Mouse (Mus musculus) stomach, embryonic 16.5 days (tissue): ENCODE measurements around the gene Auts2. TPM values are rescaled to one million over a fixed set of nuclear protein-coding genes. Genes with fewer than 3 reads are reported as not detected.
A peak's percentile ranks its signal among the peaks of the same experiment; 100 is the strongest.

ENCODE experiments used
- ATAC-seq: fragments of 200-750 bp; cut with Nextera tagmentation; 2 replicates; pipeline ENCODE4 v1.8.0; 2017; ENCODE audit warnings: moderate number of reproducible peaks, moderate TSS enrichment; ENCODE audit not compliant: insufficient read depth, low FRiP score
- H3K27ac ChIP-seq: fragments of 300-500 bp; sonication (generic); 2 replicates; pipeline ENCODE4 v1.5.1; 2014; ENCODE audit warnings: low read length
- H3K27me3 ChIP-seq: fragments of 300-500 bp; sonication (generic); 2 replicates; pipeline ENCODE4 v1.6.1; 2014; ENCODE audit warnings: low read length, control low read depth, mixed read lengths; ENCODE audit not compliant: control insufficient read depth, insufficient read depth
- H3K36me3 ChIP-seq: fragments of 300-500 bp; sonication (generic); 2 replicates; pipeline ENCODE4 v1.6.1; 2014; ENCODE audit warnings: low read length; ENCODE audit not compliant: control insufficient read depth, insufficient read depth
- H3K4me1 ChIP-seq: fragments of 300-500 bp; sonication (generic); 2 replicates; pipeline ENCODE4 v1.6.1; 2014; ENCODE audit warnings: low read length, control low read depth, mixed read lengths; ENCODE audit not compliant: control insufficient read depth, insufficient read depth
- H3K4me2 ChIP-seq: fragments of 300-500 bp; sonication (generic); 2 replicates; pipeline ENCODE4 v1.6.1; 2014; ENCODE audit warnings: low read depth, low read length, mixed read lengths
- H3K4me3 ChIP-seq: fragments of 300-500 bp; sonication (generic); replicated peaks from 2 replicates; pipeline ENCODE4 v1.5.1; 2014; ENCODE audit warnings: mild to moderate bottlenecking, low read length
- H3K9ac ChIP-seq: fragments of 300-500 bp; sonication (generic); 2 replicates; pipeline ENCODE4 v1.6.1; 2014; ENCODE audit warnings: low read length
- H3K9me3 ChIP-seq: fragments of 300-500 bp; sonication (generic); replicated peaks from 2 replicates; pipeline ENCODE4 v1.6.1; 2016; ENCODE audit warnings: low read length, control low read depth; ENCODE audit not compliant: control insufficient read depth
- WGBS: fragments of 180-500 bp; shearing (Covaris S2); extraction: QIAGEN DNeasy Blood & Tissue Kit; methylation state at CpG from one replicate; pipeline ENCODE4 v1.1.7; 2014; 5-methylcytosine and 5-hydroxymethylcytosine counted together
- polyA plus RNA-seq: library from polyadenylated mRNA; unstranded; fragments of >200 nt; fragmentation: Nextera tagmentation; extraction: Ambion mirVana; gene quantifications from 2 replicates; pipeline ENCODE4 v1.2.1, GENCODE M21; 2015

Gene Auts2
- polyA plus RNA-seq, 1 experiment from 2014 or later: 20.1 TPM

DNA sequence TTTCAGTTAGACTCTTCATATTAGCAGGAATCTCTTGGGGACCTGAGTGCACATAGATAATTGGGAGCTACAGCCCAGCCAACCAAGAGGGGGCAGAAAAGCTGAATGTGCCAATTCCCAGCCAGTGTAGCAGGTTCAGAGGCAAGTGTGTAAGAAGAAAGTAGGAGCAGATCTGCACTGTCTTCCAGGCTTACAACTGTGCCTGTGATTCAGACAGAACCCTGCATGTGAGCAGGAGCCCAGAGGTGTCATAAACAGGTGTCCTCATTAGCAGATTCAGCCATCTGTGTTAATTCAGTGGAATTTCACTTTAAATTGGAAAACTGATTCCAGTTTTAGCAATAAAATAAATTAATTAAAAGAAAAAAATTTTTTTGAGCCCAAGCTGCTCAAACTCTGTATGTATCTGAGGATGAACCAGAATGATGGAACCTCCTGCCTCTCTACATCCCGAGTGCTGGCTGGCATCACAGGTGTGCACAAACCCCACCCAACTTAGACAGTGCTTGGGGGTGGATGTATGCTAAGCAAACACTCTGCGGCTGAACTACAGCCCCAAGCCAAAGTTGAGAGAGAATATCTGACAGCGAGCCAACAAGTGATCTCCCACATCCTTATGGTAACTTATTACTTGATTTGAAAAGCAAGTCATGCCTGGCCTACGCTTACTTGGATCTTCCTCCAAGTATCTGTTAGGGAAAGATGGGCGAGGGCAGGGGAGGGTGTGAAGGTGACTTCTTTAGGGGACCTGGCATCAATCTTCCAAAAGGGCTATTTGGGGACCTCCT, 982.2 kb downstream of the Auts2 start:
- Histone ChIP-seq H3K4me2 (no peak overlapping the region), H3K9ac (no peak overlapping the region), H3K27me3 (no peaks in the 10 kb centered on the region), H3K27ac (no peak overlapping the region), H3K36me3 (no peaks in the 10 kb centered on the region), H3K4me1 (no peaks in the 10 kb centered on the region), H3K9me3 (no peaks in the 10 kb centered on the region; the same call in 1 of the 2 replicates), H3K4me3 (no peak overlapping the region)
- ATAC-seq: no peak
- WGBS: 58% methylated on average over 5 of the region's 5 CpGs

- no peaks in the 10 kb centered on the region for H3K4me1 ChIP-seq
- no peaks in the 10 kb centered on the region for H3K9me3 ChIP-seq
- no peak for ATAC-seq
- no peak overlapping the region for H3K27ac ChIP-seq
- H3K27me3 ChIP-seq: no peaks in the 10 kb centered on the region
- H3K4me2 ChIP-seq: no peak overlapping the region
- no peaks in the 10 kb centered on the region for H3K36me3 ChIP-seq
- no peak overlapping the region for H3K9ac ChIP-seq
- 39% methylated on average over 8 of the region's 8 CpGs for WGBS
- H3K4me3 ChIP-seq: no peak overlapping the region
Observed at GRCm38 (mm10) chr5:131558403-131559174, 984.6 kb downstream of the Auts2 start.

- H3K4me2 ChIP-seq: no peak overlapping the region
- H3K9ac ChIP-seq: no peak overlapping the region
- no peak overlapping the region for H3K27ac ChIP-seq
- no peaks in the 10 kb centered on the region for H3K27me3 ChIP-seq
- no peaks in the 10 kb centered on the region for H3K4me1 ChIP-seq
- 66% methylated on average over 14 of the region's 14 CpGs for WGBS
- no peaks in the 10 kb centered on the region for H3K36me3 ChIP-seq
- ATAC-seq: no peak
- H3K4me3 ChIP-seq: no peak overlapping the region
- H3K9me3 ChIP-seq: no peaks in the 10 kb centered on the region
Observed at GRCm38 (mm10) chr5:131557591-131558385, 985.4 kb downstream of the Auts2 start.

DNA sequence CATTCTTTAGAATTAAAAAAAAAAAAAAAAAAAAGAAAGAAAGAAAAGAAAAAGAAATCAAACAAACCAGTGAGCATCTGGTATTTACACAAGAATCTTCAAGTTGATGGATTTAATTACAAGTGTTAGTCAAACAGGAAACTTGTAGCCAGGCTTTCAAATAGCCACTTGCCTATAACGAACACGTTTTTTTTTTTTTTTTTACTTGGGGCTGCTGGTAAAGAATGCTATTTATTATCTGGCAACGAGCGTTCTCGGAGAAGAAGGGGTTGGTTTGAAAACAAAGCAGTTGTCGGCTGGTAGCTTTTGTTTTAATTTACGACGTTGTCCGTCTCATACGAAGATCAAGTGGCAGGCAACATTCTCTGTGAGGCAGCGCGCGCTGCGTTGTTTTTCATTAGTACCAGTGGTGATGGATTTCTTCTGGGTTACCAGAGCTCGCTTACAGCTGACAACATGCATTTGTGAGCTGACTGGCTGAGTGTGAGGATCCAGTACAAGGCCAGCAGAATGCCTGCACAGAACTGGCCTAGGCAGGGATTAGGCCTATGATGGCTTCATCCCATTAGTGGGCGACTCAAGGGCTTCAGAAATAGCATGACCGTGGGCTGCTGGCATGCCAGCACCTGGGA, 994.1 kb downstream of the Auts2 start:
- Histone ChIP-seq H3K27me3 (no peaks in the 10 kb centered on the region), H3K9ac (no peak overlapping the region), H3K4me2 (0 out of 2 replicates have a peak overlapping the region, but pooled peaks have one; percentile 4), H3K4me3 (no peak overlapping the region), H3K9me3 (no peaks in the 10 kb centered on the region), H3K4me1 (no peaks in the 10 kb centered on the region), H3K36me3 (no peaks in the 10 kb centered on the region), H3K27ac (no peak overlapping the region)
- no peak for ATAC-seq
- 19% methylated on average over 17 of the region's 17 CpGs for WGBS

GRCm38 (mm10) chr5:131547926-131548325, 995.2 kb downstream of the Auts2 start:
- Histone ChIP-seq H3K9me3 (no peaks in the 10 kb centered on the region), H3K9ac (no peak overlapping the region), H3K27ac (no peak overlapping the region), H3K27me3 (no peaks in the 10 kb centered on the region), H3K4me2 (no peak overlapping the region), H3K4me3 (no peak overlapping the region), H3K4me1 (no peaks in the 10 kb centered on the region), H3K36me3 (no peaks in the 10 kb centered on the region)
- 79% methylated on average over 6 of the region's 6 CpGs for WGBS
- no peak for ATAC-seq

DNA sequence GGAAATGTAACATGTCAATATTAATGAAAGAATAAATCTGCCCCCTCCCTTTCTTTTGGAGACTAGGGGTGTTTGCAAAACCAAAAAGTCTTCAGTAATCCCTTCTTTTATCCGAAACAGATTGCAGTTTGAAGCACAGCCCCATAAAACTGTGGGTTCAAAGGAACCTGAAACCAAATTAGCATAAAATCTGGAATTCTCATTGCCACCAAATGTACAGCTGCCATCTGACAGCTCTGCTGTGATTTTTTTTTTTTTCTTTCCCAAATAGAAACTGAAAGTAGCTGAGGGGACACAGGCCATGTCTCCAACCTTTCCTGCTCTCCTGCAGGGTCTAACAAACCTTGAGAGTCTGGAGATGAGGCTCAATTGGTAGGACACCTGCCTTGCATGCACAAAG, 996.7 kb downstream of the Auts2 start:
- H3K36me3 ChIP-seq: no peaks in the 10 kb centered on the region
- H3K4me1 ChIP-seq: no peaks in the 10 kb centered on the region
- H3K9me3 ChIP-seq: no peaks in the 10 kb centered on the region
- no peak overlapping the region for H3K4me3 ChIP-seq
- ATAC-seq: no peak
- no peak overlapping the region for H3K4me2 ChIP-seq
- 76% methylated on average over 1 of the region's 1 CpGs for WGBS
- H3K9ac ChIP-seq: no peak overlapping the region
- H3K27me3 ChIP-seq: no peaks in the 10 kb centered on the region
- H3K27ac ChIP-seq: no peak overlapping the region

DNA sequence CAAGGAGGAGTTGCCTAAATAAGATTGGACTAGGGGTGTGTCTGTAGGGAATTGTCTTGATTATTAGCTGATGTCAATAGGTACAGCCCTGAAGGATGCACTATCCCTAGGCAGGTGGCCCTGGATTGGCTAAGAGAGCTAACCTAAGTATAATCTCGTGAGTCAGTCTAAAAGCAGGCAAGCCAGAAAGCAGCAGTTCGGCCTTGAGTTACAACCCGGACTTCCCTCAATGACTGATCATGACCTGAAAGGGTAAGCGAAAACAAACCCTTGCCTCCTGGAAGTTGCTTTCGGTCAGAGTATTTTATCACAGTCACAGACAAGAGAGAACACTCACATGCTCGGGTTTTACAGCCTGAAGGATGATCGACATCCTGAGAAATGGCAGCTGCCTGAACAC, 998.8 kb downstream of the Auts2 start:
- H3K27ac ChIP-seq: no peak overlapping the region
- no peaks in the 10 kb centered on the region for H3K36me3 ChIP-seq
- 77% methylated on average over 7 of the region's 7 CpGs for WGBS

GRCm38 (mm10) chr5:131538311-131538915, 1004.7 kb downstream of the Auts2 start:
- peak overlapping the region; percentile 82 for H3K4me2 ChIP-seq
- peaks cover 9% of the 10 kb centered on the region for H3K4me1 ChIP-seq
- peak; percentile 87 for ATAC-seq
- no peaks in the 10 kb centered on the region for H3K9me3 ChIP-seq
- no peaks in the 10 kb centered on the region for H3K27me3 ChIP-seq
- H3K9ac ChIP-seq: peak overlapping the region; percentile 92
- under 1% methylated on average over 65 of the region's 68 CpGs for WGBS
- no peaks in the 10 kb centered on the region for H3K36me3 ChIP-seq
- peak overlapping the region; percentile 93 for H3K27ac ChIP-seq
- peak overlapping the region; percentile 80 for H3K4me3 ChIP-seq

More for the DNA sequence above, 998.8 kb downstream of the Auts2 start:
- H3K4me3 ChIP-seq: no peak overlapping the region
- H3K9me3 ChIP-seq: no peaks in the 10 kb centered on the region
- no peak overlapping the region for H3K9ac ChIP-seq
- no peaks in the 10 kb centered on the region for H3K27me3 ChIP-seq
- H3K4me2 ChIP-seq: no peak overlapping the region
- no peak for ATAC-seq
- no peaks in the 10 kb centered on the region for H3K4me1 ChIP-seq
